Mouse (Mus musculus): ENCODE data around the gene Fam149b.

GRCm38 (mm10) chr14:20393205-20393913, 45.4 kb downstream of the Fam149b start, which contains the start of gene Mrps16:
- TF ChIP-seq CTCF (IDR thresholded peaks at IDR 0.05; ENCODE audit: control insufficient read depth, insufficient read depth, low read length) = peak; percentile 76
- TF ChIP-seq POLR2A (IDR thresholded peaks at IDR 0.05; ENCODE audit: borderline replicate concordance, control insufficient read depth, low read depth, low read length) = peak; percentile 51

All from bone marrow, adult 2 months (tissue).